ENCODE assay signal across 8 mouse cellular contexts in the genomic region with DNA sequence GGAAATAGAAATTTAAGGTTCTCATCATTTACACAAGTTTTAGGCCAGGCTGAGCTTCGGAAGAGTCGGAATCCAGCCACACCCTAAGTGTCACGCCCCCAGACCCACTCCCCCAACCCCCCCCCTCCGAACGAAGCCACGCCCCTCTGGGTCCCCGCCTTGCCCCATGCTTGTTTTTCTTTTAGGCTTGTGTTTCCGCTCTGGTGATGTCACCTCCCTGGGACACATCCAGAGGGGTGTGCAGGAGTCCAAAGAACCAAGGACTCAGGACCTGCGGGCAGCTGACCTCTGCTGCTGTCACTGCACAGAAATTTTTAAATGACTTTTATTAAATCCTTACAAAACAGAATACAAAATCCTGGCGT. TPM values are rescaled to one million over a fixed set of nuclear protein-coding genes. Genes with fewer than 3 reads are reported as not detected.
A peak's percentile ranks its signal among the peaks of the same experiment; 100 is the strongest.
DNase-seq lines count a peak whose midpoint lies in the region; TF ChIP-seq lines count a peak whose summit lies in the region.

No protein-coding gene starts in this region.

- peak overlapping the region; percentile 99 for H3K27ac ChIP-seq in heart, adult 2 months

- TF ChIP-seq EP300 in heart, adult 2 months (IDR thresholded peaks at IDR 0.05; ENCODE audit: insufficient read depth, low read depth, low read length), result no peak

- 3% methylated on average over 10 of the region's 10 CpGs for WGBS in heart, adult 2 months

- peaks cover 24% of the 10 kb centered on the region for H3K4me1 ChIP-seq in heart, adult 2 months (ENCODE audit: control insufficient read depth, insufficient read depth, low read length)

- H3K4me3 ChIP-seq in heart, adult 2 months, result peak overlapping the region; percentile 25

- TF ChIP-seq CTCF in heart, adult 2 months (IDR thresholded peaks at IDR 0.05), result no peak

- intact Hi-C loops in heart, adult 2 months (cut with DNase I), result no loop called here

- H3K36me3 ChIP-seq in heart, adult 2 months (ENCODE audit: control insufficient read depth, insufficient read depth, low read length), result peaks cover 12% of the 10 kb centered on the region

- peak overlapping the region; percentile 61 for H3K9ac ChIP-seq in heart, adult 2 months (ENCODE audit: low read depth, low read length)

- peak; percentile 87 to 93 for DNase-seq in adrenal gland, adult (ENCODE audit: inconsistent age in 2 of 2, low spot score in 1 of 2)
- DNase-seq in adrenal gland, postnatal 4 days (ENCODE audit: low spot score in 2 of 2), result no peak
- DNase-seq in adrenal gland, adult 8-10 months, result peak; percentile 84
- peak; percentile 85 to 88 for DNase-seq in heart, adult 2 months
- DNase-seq in kidney, adult 9 months, result peak; percentile 90
- peak; percentile 91 for DNase-seq in lung, postnatal 10 days
- no peak for DNase-seq in thymus, postnatal 0 days (ENCODE audit: low spot score)
- DNase-seq in frontal cortex, postnatal 25 days (ENCODE audit: low spot score in 2 of 2), result no peak

- peak; percentile 40; the same call in 1 of the 2 replicates for TF ChIP-seq POLR2A in heart, adult 2 months (IDR thresholded peaks at IDR 0.05; ENCODE audit: insufficient read depth, low read depth, low read length)

- no peaks in the 10 kb centered on the region for H3K27me3 ChIP-seq in heart, adult 2 months (ENCODE audit: control insufficient read depth, insufficient read depth, low read length)

- no peaks in the 10 kb centered on the region for H3K79me2 ChIP-seq in heart, adult 2 months (replicated peaks; ENCODE audit: control insufficient read depth, insufficient read depth, low read length)

RNA-seq across cellular contexts. Expression of a gene that starts 8.1 kb away (rescaled TPM):
- 10 to 100 TPM; 72.0 to 76.3 TPM for total RNA-seq in adrenal gland, postnatal 4 days (2021)
- 10 to 100 TPM; 63.4 to 94.6 (median 79.1) TPM for total RNA-seq in adrenal gland, adult 8-10 months (2022)
- 10 to 100 TPM; 43.7 to 44.2 TPM for total RNA-seq in heart, adult 2 months (2021)
- polyA plus RNA-seq in heart, adult 2 months (2012; rRNA removed), result 57.3 and 60.1 TPM in 2 replicates
- polyA plus RNA-seq in thymus, postnatal 0 days (2015; fragmentation: Nextera tagmentation; extraction: Ambion mirVana), result 31.6 and 31.9 TPM in 2 replicates

RNA-seq across cellular contexts. Expression of a gene that starts 12.9 kb away (rescaled TPM):
- 100 to 1,000 TPM; 126 to 134 TPM for total RNA-seq in adrenal gland, postnatal 4 days (2021)
- total RNA-seq in adrenal gland, adult 8-10 months (2022), result 100 to 1,000 TPM; 106 to 157 (median 123) TPM
- total RNA-seq in heart, adult 2 months (2021), result 100 to 1,000 TPM; 176 to 229 TPM
- polyA plus RNA-seq in heart, adult 2 months (2012; rRNA removed), result 199 and 208 TPM in 2 replicates
- 119 and 125 TPM in 2 replicates for polyA plus RNA-seq in thymus, postnatal 0 days (2015; fragmentation: Nextera tagmentation; extraction: Ambion mirVana)

RNA-seq across cellular contexts. Expression of a gene that starts 36.8 kb away (rescaled TPM):
- total RNA-seq in adrenal gland, postnatal 4 days (2021), result 10 to 100 TPM; 16.5 to 16.6 TPM
- 10 to 100 TPM; 16.2 to 33.5 (median 25.7) TPM for total RNA-seq in adrenal gland, adult 8-10 months (2022)
- total RNA-seq in heart, adult 2 months (2021), result 1 to 10 TPM; 7.4 to 7.6 TPM
- 11.7 and 13.6 TPM in 2 replicates for polyA plus RNA-seq in heart, adult 2 months (2012; rRNA removed)
- polyA plus RNA-seq in thymus, postnatal 0 days (2015; fragmentation: Nextera tagmentation; extraction: Ambion mirVana), result 107 and 114 TPM in 2 replicates

RNA-seq across cellular contexts. Expression of a gene that starts 37.0 kb away (rescaled TPM):
- total RNA-seq in adrenal gland, postnatal 4 days (2021), result 10 to 100 TPM; 18.3 to 24.9 TPM
- 10 to 100 TPM; 19.3 to 46.2 (median 33.3) TPM for total RNA-seq in adrenal gland, adult 8-10 months (2022)
- 1 to 10 TPM; 3.4 to 3.8 TPM for total RNA-seq in heart, adult 2 months (2021)
- polyA plus RNA-seq in heart, adult 2 months (2012; rRNA removed), result 13.3 and 15.6 TPM in 2 replicates
- 17.8 and 20.1 TPM in 2 replicates for polyA plus RNA-seq in thymus, postnatal 0 days (2015; fragmentation: Nextera tagmentation; extraction: Ambion mirVana)

RNA-seq across cellular contexts. Expression of a gene that starts 42.4 kb away (rescaled TPM):
- total RNA-seq in adrenal gland, postnatal 4 days (2021), result 100 to 1,000 TPM; 169 to 173 TPM
- total RNA-seq in adrenal gland, adult 8-10 months (2022), result 100 to 1,000 TPM; 157 to 173 (median 165) TPM
- 100 to 1,000 TPM; 117 to 130 TPM for total RNA-seq in heart, adult 2 months (2021)
- polyA plus RNA-seq in heart, adult 2 months (2012; rRNA removed), result 125 and 130 TPM in 2 replicates
- polyA plus RNA-seq in thymus, postnatal 0 days (2015; fragmentation: Nextera tagmentation; extraction: Ambion mirVana), result 153 and 160 TPM in 2 replicates

Comparison
In these comparisons a context has a peak if more than half of its experiments do, and no peak if none do; other contexts are left out.
1. DNase-seq: peak in adrenal gland, adult (2 of 2), adrenal gland, adult 8-10 months (single experiment), heart, adult 2 months (2 of 2), kidney, adult 9 months (single experiment) and lung, postnatal 10 days (single experiment); none in adrenal gland, postnatal 4 days (0 of 2), thymus, postnatal 0 days (single experiment) and frontal cortex, postnatal 25 days (0 of 2).